Mouse (Mus musculus): ENCODE results near the gene Akap12. TPM values are rescaled to one million over a fixed set of nuclear protein-coding genes. Genes with fewer than 3 reads are reported as not detected.

Gene Akap12
- polyA plus RNA-seq, 1 experiment from 2014 or later = 20.6 TPM

DNA sequence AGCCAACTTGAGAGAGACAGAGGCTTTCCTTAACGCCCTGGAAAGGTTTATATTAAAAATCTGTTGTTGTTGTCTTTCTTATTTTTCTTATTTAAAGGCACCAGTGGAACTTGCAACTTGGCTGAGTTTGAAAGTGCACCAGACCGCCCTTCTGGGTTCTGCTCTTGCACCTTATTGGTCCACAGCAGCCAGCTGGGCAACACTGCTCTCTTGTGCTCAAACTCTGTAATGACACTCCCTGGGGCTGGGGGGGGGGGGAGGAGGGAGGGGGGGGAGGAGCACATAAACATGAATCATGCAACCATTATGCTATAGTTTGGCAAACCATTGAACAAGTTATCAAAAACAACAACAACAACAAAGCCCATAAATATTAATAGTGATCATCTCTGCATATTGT, 75.2 kb downstream of the Akap12 start:
- whole genome bisulfite sequencing = 21% methylated on average over 2 of the region's 2 CpGs
- no peaks in the 10 kb centered on the region for H3K27me3 ChIP-seq
- no peak for ATAC-seq (replicated peaks)
- H3K36me3 ChIP-seq = no peaks in the 10 kb centered on the region
- peaks cover 4% of the 10 kb centered on the region; the same call in 1 of the 2 replicates for H3K4me1 ChIP-seq
- no peak overlapping the region for H3K27ac ChIP-seq (replicated peaks)
- H3K4me2 ChIP-seq (replicated peaks) = no peak overlapping the region
- no peak overlapping the region for H3K4me3 ChIP-seq
- no peak overlapping the region for H3K9ac ChIP-seq (replicated peaks)
- no peaks in the 10 kb centered on the region for H3K9me3 ChIP-seq

DNA sequence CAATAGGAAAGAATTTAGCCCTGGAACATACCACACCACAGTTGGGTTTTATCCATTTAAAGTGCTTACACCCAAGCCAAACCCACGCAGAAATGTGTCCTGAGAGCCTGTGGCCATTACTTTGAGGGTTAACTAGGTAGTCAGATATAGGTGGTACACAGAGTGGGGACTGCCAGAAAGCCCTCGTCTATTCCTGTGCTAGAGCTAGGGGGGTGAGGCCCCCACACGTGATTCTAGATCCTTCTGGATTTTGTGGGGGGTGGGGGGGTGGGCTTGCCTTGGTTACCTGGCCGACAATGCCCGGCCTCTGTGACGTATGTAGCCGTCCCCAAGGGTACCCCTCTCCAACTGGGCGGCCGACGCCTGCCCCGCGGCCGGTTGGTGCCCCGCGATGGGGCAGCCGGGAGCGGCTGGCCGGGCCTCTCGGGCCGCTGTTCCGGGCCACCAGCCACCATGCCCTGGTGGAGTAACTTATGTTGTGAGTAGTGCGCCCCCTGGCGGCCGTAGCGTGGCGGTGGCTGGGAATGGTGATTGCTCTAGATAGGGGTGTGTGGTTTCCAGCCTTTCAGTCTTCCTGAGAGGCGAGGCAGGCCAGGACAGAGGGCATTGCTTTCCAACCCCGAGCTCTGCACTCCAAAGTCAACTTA, 80.4 kb downstream of the Akap12 start:
- H3K4me1 ChIP-seq = peaks cover 5% of the 10 kb centered on the region; the same call in 1 of the 2 replicates
- H3K9me3 ChIP-seq = no peaks in the 10 kb centered on the region
- H3K4me3 ChIP-seq = peak overlapping the region; percentile 29
- H3K9ac ChIP-seq (replicated peaks) = no peak overlapping the region
- 5% methylated on average over 28 of the region's 28 CpGs for WGBS
- peak overlapping the region; percentile 51 for H3K4me2 ChIP-seq (replicated peaks)
- H3K27ac ChIP-seq (replicated peaks) = no peak overlapping the region
- ATAC-seq (replicated peaks) = peak; percentile 89
- H3K36me3 ChIP-seq = no peaks in the 10 kb centered on the region
- H3K27me3 ChIP-seq = no peaks in the 10 kb centered on the region

GRCm38 (mm10) chr10:4347136-4347492, 80.9 kb downstream of the Akap12 start:
- no peak overlapping the region for H3K9ac ChIP-seq (replicated peaks)
- H3K9me3 ChIP-seq = no peaks in the 10 kb centered on the region
- no peak overlapping the region for H3K4me3 ChIP-seq
- H3K36me3 ChIP-seq = no peaks in the 10 kb centered on the region
- H3K4me2 ChIP-seq (replicated peaks) = peak overlapping the region; percentile 51
- no peaks in the 10 kb centered on the region for H3K27me3 ChIP-seq
- H3K27ac ChIP-seq (replicated peaks) = no peak overlapping the region
- H3K4me1 ChIP-seq = peaks cover 5% of the 10 kb centered on the region; the same call in 1 of the 2 replicates
- peak; percentile 60 for ATAC-seq (replicated peaks)
- 71% methylated on average over 4 of the region's 4 CpGs for WGBS

- no peak overlapping the region for H3K4me3 ChIP-seq
- no peaks in the 10 kb centered on the region for H3K27me3 ChIP-seq
- no peak overlapping the region for H3K27ac ChIP-seq (replicated peaks)
- 98% methylated on average over 14 of the region's 14 CpGs for WGBS
- ATAC-seq (replicated peaks) = no peak
- no peaks in the 10 kb centered on the region for H3K9me3 ChIP-seq
- peaks cover 5% of the 10 kb centered on the region; the same call in 1 of the 2 replicates for H3K4me1 ChIP-seq
- H3K9ac ChIP-seq (replicated peaks) = no peak overlapping the region
- H3K4me2 ChIP-seq (replicated peaks) = no peak overlapping the region
- H3K36me3 ChIP-seq = no peaks in the 10 kb centered on the region
These were observed 81.4 kb downstream of the Akap12 start for GRCm38 (mm10) chr10:4347591-4347990.

DNA sequence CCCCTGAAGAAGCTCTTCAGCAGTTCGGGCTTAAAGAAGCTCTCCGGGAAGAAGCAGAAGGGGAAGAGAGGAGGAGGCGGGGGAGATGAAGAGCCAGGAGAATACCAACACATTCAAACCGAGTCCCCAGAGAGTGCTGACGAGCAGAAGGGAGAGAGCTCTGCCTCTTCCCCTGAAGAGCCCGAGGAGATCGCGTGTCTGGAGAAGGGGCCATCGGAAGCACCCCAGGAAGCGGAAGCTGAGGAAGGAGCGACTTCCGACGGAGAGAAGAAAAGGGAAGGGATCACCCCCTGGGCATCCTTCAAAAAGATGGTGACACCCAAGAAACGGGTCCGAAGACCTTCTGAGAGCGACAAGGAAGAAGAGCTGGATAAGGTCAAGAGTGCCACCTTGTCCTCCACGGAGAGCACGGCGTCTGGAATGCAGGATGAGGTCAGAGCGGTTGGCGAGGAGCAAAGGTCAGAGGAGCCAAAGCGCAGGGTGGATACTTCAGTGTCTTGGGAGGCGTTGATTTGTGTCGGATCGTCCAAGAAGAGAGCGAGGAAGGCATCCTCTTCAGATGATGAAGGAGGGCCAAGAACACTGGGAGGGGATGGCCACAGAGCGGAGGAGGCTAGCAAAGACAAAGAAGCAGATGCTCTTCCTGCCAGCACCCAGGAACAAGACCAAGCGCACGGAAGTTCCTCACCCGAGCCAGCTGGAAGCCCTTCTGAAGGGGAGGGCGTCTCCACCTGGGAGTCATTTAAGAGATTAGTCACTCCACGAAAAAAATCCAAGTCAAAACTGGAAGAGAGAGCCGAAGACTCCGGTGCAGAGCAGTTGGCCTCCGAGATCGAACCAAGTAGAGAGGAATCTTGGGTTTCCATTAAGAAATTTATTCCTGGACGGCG, 88.4 kb downstream of the Akap12 start:
- ATAC-seq (replicated peaks) = no peak
- Histone ChIP-seq H3K27me3 (no peaks in the 10 kb centered on the region), H3K9me3 (no peaks in the 10 kb centered on the region), H3K27ac (replicated peaks) (no peak overlapping the region), H3K4me3 (no peak overlapping the region), H3K4me2 (replicated peaks) (no peak overlapping the region), H3K36me3 (no peaks in the 10 kb centered on the region; the same call in 1 of the 2 replicates), H3K4me1 (no peaks in the 10 kb centered on the region), H3K9ac (replicated peaks) (no peak overlapping the region)
- WGBS = 93% methylated on average over 38 of the region's 38 CpGs

DNA sequence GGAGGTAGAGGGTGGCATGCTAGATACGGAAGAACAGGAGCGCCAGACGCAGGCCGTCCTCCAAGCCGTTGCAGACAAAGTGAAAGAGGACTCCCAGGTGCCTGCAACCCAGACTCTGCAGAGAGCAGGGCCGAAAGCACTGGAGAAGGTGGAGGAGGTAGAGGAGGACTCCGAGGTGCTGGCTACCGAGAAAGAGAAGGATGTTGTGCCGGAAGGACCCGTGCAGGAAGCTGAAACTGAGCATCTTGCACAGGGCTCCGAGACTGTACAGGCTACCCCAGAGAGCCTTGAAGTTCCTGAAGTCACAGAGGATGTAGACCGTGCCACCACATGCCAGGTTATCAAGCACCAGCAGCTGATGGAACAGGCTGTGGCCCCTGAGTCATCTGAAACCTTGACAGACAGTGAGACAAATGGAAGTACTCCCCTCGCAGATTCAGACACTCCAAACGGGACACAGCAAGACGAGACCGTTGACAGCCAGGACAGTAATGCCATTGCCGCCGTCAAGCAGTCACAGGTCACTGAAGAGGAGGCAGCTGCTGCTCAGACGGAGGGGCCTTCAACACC, 89.8 kb downstream of the Akap12 start:
- Histone ChIP-seq H3K9me3 (no peaks in the 10 kb centered on the region), H3K4me3 (no peak overlapping the region), H3K4me1 (no peaks in the 10 kb centered on the region), H3K36me3 (no peaks in the 10 kb centered on the region; the same call in 1 of the 2 replicates), H3K27me3 (no peaks in the 10 kb centered on the region), H3K4me2 (replicated peaks) (no peak overlapping the region), H3K27ac (replicated peaks) (no peak overlapping the region), H3K9ac (replicated peaks) (no peak overlapping the region)
- 91% methylated on average over 19 of the region's 19 CpGs for WGBS
- ATAC-seq (replicated peaks) = no peak

DNA sequence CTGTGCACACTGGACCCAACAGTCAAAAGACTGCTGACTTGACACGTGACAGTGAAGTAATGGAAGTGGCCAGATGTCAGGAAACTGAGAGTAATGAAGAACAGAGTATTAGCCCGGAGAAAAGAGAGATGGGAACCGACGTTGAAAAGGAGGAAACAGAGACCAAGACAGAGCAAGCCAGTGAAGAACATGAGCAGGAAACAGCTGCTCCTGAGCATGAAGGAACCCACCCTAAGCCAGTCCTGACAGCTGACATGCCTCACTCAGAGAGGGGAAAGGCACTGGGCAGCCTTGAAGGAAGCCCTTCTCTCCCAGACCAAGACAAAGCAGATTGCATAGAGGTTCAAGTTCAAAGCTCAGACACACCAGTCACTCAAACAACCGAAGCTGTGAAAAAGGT, 90.5 kb downstream of the Akap12 start:
- H3K27ac ChIP-seq (replicated peaks) = no peak overlapping the region
- no peak overlapping the region for H3K4me2 ChIP-seq (replicated peaks)
- no peaks in the 10 kb centered on the region for H3K4me1 ChIP-seq
- H3K9me3 ChIP-seq = no peaks in the 10 kb centered on the region
- no peaks in the 10 kb centered on the region; the same call in 1 of the 2 replicates for H3K36me3 ChIP-seq
- H3K4me3 ChIP-seq = no peak overlapping the region
- no peaks in the 10 kb centered on the region for H3K27me3 ChIP-seq
- no peak for ATAC-seq (replicated peaks)
- H3K9ac ChIP-seq (replicated peaks) = no peak overlapping the region
- WGBS = 87% methylated on average over 5 of the region's 5 CpGs

DNA sequence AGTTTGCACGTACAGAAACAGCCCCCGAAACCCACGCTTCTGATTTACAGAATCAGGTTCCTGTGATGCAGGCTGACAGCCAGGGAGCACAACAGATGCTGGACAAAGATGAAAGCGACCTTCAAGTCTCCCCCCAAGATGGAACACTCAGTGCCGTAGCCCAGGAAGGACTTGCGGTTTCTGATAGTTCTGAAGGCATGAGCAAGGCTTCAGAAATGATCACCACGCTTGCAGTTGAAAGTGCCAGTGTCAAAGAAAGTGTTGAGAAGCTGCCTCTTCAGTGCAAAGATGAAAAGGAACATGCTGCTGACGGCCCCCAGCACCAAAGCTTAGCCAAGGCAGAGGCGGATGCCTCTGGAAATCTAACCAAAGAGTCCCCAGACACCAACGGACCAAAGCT, 91.3 kb downstream of the Akap12 start:
- no peak for ATAC-seq (replicated peaks)
- no peak overlapping the region for H3K4me3 ChIP-seq
- H3K9ac ChIP-seq (replicated peaks) = no peak overlapping the region
- H3K36me3 ChIP-seq = no peaks in the 10 kb centered on the region; the same call in 1 of the 2 replicates
- H3K9me3 ChIP-seq = no peaks in the 10 kb centered on the region
- no peaks in the 10 kb centered on the region for H3K4me1 ChIP-seq
- WGBS = 92% methylated on average over 10 of the region's 10 CpGs
- no peak overlapping the region for H3K4me2 ChIP-seq (replicated peaks)
- H3K27me3 ChIP-seq = no peaks in the 10 kb centered on the region
- H3K27ac ChIP-seq (replicated peaks) = no peak overlapping the region

GRCm38 (mm10) chr10:4364618-4365017, 98.4 kb downstream of the Akap12 start:
- WGBS = 90% methylated on average over 3 of the region's 3 CpGs
- Histone ChIP-seq H3K36me3 (peaks cover 20% of the 10 kb centered on the region), H3K27ac (replicated peaks) (no peak overlapping the region), H3K9me3 (no peaks in the 10 kb centered on the region), H3K4me2 (replicated peaks) (no peak overlapping the region), H3K9ac (replicated peaks) (no peak overlapping the region), H3K4me1 (no peaks in the 10 kb centered on the region), H3K4me3 (no peak overlapping the region), H3K27me3 (no peaks in the 10 kb centered on the region)
- ATAC-seq (replicated peaks) = no peak

- Histone ChIP-seq H3K27me3 (no peaks in the 10 kb centered on the region), H3K4me2 (replicated peaks) (no peak overlapping the region), H3K4me3 (no peak overlapping the region), H3K36me3 (peaks cover 20% of the 10 kb centered on the region), H3K9me3 (no peaks in the 10 kb centered on the region), H3K4me1 (no peaks in the 10 kb centered on the region), H3K27ac (replicated peaks) (no peak overlapping the region), H3K9ac (replicated peaks) (no peak overlapping the region)
- no peak for ATAC-seq (replicated peaks)
- 92% methylated on average over 11 of the region's 11 CpGs for WGBS
These were observed 103.9 kb downstream of the Akap12 start for GRCm38 (mm10) chr10:4370105-4370504.

DNA sequence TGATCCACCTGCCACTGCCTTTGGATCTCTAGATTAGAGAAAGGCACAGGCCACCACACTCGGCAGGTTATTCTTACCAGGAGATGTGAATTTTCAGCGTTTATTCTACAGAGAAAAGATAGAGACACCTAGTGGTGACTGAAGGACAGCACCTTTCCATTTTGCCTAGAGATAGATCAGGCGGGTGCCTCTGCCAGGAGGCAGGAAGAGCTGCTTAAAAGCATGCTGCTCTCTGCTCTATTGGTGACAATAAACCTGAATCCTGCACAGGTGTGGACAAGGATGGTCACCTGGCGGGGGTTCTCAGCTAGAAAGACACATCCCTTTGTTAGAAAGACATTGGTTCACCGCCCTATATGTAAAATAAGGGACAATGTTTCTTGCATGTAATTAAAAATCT, 105.8 kb downstream of the Akap12 start:
- Histone ChIP-seq H3K36me3 (peaks cover 19% of the 10 kb centered on the region), H3K4me1 (no peaks in the 10 kb centered on the region), H3K27me3 (no peaks in the 10 kb centered on the region), H3K9ac (replicated peaks) (no peak overlapping the region), H3K4me3 (no peak overlapping the region), H3K9me3 (no peaks in the 10 kb centered on the region), H3K4me2 (replicated peaks) (no peak overlapping the region), H3K27ac (replicated peaks) (no peak overlapping the region)
- 46% methylated on average over 5 of the region's 5 CpGs for WGBS
- ATAC-seq (replicated peaks) = peak; percentile 55

DNA sequence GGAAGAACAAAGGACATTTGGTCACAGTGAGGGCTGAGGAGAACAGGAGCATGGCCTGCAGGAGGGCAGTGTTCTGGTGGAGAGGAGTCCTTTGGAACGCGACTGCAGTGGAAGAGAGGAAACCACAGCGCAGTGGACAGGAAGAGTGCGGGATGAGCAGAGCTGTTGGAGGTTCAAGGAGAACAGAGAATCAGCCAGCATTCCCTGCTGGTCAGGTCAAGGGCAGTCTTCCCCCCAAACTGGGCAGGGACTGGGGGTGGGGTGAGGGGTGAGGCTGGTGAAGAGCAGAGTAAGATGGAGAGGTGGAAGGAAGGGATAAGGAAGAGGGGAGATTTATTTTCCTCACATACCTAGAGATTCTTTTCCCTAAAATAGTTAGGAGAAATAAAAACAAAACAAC, 107.4 kb downstream of the Akap12 start:
- H3K4me1 ChIP-seq = no peaks in the 10 kb centered on the region
- H3K4me2 ChIP-seq (replicated peaks) = no peak overlapping the region
- H3K36me3 ChIP-seq = peaks cover 7% of the 10 kb centered on the region
- no peaks in the 10 kb centered on the region for H3K9me3 ChIP-seq
- no peaks in the 10 kb centered on the region for H3K27me3 ChIP-seq
- H3K27ac ChIP-seq (replicated peaks) = no peak overlapping the region
- WGBS = 91% methylated on average over 4 of the region's 4 CpGs
- H3K4me3 ChIP-seq = no peak overlapping the region
- no peak overlapping the region for H3K9ac ChIP-seq (replicated peaks)
- no peak for ATAC-seq (replicated peaks)

Measured in forebrain, embryonic 15.5 days (tissue).